Mouse (Mus musculus) myocyte (in vitro differentiated cells): ENCODE measurements around the gene Rpl23a.

Source experiments
- E2F4 ChIP-seq: IDR thresholded peaks from one replicate; pipeline ENCODE4 v1.6.1; 2011; ENCODE audit warnings: mild to moderate bottlenecking, control low read depth, moderate library complexity; ENCODE audit not compliant: insufficient read depth
- MAX ChIP-seq: IDR thresholded peaks from one replicate; pipeline ENCODE4 v1.6.1; 2011; ENCODE audit warnings: low read depth, mild to moderate bottlenecking, control low read depth
- MYOD1 ChIP-seq, 3 experiments: IDR thresholded peaks; one replicate each; pipeline ENCODE4 v1.6.1; 2011; ENCODE audit warnings: control low read depth in 2 of 3, low read depth in 2 of 3, mild to moderate bottlenecking in 2 of 3, moderate library complexity in 1 of 3; ENCODE audit not compliant: insufficient read length in 2 of 3, control insufficient read depth in 1 of 3
- MYOG ChIP-seq, 3 experiments: IDR thresholded peaks; one replicate each; pipeline ENCODE4 v1.6.1; 2011; ENCODE audit warnings: control low read depth in 2 of 3, low read depth in 2 of 3, mild to moderate bottlenecking in 2 of 3; ENCODE audit not compliant: insufficient read length in 2 of 3, control insufficient read depth in 1 of 3, insufficient read depth in 1 of 3
- POLR2A ChIP-seq: IDR thresholded peaks from one replicate; pipeline ENCODE4 v1.6.1; 2011; ENCODE audit warnings: low read depth, mild to moderate bottlenecking, control low read depth, moderate library complexity; ENCODE audit not compliant: insufficient read length
- POLR2AphosphoS2 ChIP-seq: IDR thresholded peaks from one replicate; pipeline ENCODE4 v1.6.1; 2011; ENCODE audit warnings: low read depth, control low read depth; ENCODE audit not compliant: insufficient read length
- REST ChIP-seq: IDR thresholded peaks from one replicate; pipeline ENCODE4 v1.6.1; 2011; ENCODE audit warnings: mild to moderate bottlenecking, control low read depth, moderate library complexity; ENCODE audit not compliant: insufficient read depth, insufficient read length
- SRF ChIP-seq: IDR thresholded peaks from one replicate; pipeline ENCODE4 v1.6.1; 2011; ENCODE audit warnings: low read depth; ENCODE audit not compliant: control insufficient read depth, insufficient read length
- TCF12 ChIP-seq: IDR thresholded peaks from one replicate; pipeline ENCODE4 v1.6.1; 2011; ENCODE audit warnings: mild to moderate bottlenecking, control low read depth; ENCODE audit not compliant: poor library complexity, insufficient read depth, severe bottlenecking
- USF1 ChIP-seq: IDR thresholded peaks from one replicate; pipeline ENCODE4 v1.6.1; 2011; ENCODE audit warnings: low read depth, mild to moderate bottlenecking, control low read depth, moderate library complexity

DNA sequence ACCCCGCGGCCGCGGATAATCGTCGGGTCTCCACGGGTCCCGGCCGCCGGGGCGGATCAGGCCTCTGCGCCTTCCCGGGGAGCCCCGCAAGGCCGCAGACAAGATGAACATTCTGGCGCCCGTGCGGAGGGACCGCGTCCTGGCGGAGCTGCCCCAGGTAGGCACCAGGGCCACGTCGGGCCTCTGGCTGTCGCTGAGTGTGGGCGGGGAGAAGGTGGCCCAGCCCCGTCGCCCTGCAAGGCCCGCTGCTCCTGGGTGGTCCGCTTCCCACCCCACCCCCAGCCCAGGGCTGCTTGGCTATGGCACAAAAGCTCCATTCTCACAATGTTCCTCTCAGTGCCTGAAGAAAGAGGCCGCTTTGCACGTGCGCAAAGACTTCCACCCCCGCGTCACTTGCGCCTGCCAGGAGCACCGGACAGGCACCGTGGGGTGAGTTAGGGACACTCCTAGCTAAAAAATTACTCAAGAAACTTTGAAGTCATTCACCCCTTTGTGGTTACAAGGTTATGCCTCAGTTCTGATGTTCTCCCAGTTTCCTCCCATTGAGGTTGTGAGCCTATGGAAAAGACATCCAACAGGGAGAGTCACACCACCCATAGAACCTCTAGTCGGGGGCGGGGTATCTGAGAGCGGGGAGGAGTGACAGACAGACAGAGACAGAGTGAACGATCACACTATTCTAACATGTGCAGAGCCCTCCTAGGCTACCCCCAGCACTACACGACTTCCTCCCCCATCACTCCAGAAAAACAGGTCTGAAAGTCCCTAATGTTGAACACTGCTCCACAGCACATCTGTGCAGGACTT is 6.1 kb upstream of the Rpl23a start:
- TF ChIP-seq POLR2AphosphoS2 = peak; percentile 63
- peak; percentile 70 for TF ChIP-seq POLR2A
- no peak for TF ChIP-seq MAX
- no peak for TF ChIP-seq USF1
- TF ChIP-seq TCF12 = no peak
- no peak for TF ChIP-seq E2F4
- TF ChIP-seq MYOG (IDR thresholded peaks at IDR 0.05; ENCODE audit: control insufficient read depth in 1 of 3, insufficient read depth in 1 of 3, insufficient read length in 2 of 3, low read depth in 2 of 3) = peak in 1 of 3 experiments; percentile 1
- no peak for TF ChIP-seq SRF
- TF ChIP-seq MYOD1 (IDR thresholded peaks at IDR 0.05; ENCODE audit: control insufficient read depth in 1 of 3, insufficient read length in 2 of 3, low read depth in 2 of 3) = no peak
- no peak for TF ChIP-seq REST
